Mouse (Mus musculus): ENCODE measurements at regions not wholly inside any gene's neighbourhood (a gene's known extent, or its start where the extent isn't known, plus 50 kb on each side); places are given as distances from the start of the nearest gene placed in this dataset.
A peak's percentile ranks its signal among the peaks of the same experiment; 100 is the strongest.

DNA sequence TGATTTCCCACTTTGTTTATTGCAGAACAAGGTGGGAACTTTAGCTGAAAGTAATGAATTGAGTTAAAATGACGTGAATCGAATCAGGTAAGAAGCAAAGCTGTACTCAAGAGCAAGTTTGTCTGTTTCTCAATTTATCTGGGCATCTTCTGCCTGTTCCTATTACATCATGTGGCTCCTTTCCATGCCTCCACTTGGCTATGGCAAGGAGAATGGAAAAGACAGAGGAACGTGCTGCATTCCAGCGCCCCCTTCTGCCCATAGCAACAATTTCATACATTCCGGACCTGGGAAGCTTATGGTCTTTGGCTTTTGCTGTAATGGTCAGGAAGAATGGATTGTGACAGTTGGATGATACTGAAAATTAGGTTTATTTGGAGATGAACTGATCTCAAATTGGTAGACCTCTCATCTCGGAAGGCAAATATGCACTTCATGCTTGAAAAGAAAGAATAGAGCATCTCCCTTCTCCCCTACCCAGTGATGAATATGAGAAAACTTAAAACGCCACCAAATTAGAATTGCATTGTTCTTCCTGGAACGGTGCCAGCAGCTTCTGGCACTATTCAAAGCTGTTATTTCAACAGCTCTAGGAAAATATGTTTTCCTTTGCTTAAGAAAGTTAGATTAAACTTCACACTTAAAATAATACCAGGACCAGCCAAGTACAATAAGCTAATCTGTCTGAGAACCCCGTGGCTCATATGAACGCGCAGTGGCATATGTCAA is 2639.2 kb upstream of the Gm6569 start:
- Histone ChIP-seq H3K36me3 (no peaks in the 10 kb centered on the region), H3K9me3 (replicated peaks) (no peaks in the 10 kb centered on the region), H3K27me3 (replicated peaks) (no peaks in the 10 kb centered on the region), H3K4me2 (no peak overlapping the region), H3K9ac (no peak overlapping the region), H3K27ac (ENCODE audit: poor library complexity, severe bottlenecking) (no peak overlapping the region), H3K4me3 (no peak overlapping the region), H3K4me1 (replicated peaks) (no peaks in the 10 kb centered on the region)
- WGBS, result 46% methylated on average over 11 of the region's 11 CpGs
- no peak for ATAC-seq (ENCODE audit: insufficient number of reproducible peaks, low FRiP score)

DNA sequence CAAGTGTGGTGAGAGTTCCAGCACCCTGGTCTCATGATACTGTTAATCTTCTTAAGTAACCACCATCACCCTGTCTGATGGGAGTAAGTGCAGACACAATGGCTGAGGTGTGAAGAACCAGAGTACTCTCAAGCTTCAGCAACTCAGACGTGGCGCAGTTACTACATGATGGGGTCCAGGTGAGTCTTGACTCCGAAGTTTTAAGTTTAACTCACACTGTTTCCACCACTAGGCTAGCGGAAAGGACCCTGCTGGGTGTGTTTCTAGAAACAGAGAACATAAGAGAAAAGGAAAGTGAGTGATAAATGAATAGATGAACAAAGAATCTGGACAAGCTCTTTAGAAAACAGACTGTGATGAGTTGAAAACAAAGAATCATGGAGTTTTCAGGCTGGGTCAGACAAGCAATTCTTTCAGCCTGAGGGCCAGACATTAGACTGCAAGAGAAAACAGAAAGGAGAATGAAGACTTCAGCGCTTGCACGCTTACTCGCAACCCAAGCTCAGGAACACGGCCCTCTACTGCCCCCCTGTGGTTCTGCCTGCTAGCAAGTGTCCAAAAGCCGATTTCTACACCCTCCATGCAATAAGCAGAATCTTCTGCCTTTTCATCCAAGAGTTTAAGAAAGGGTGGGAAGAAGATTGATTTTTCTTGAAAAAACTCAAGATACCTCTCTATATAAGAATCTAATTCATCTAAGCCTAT is 2593.6 kb upstream of the Gm6569 start:
- 39% methylated on average over 9 of the region's 9 CpGs for WGBS
- Histone ChIP-seq H3K4me1 (replicated peaks) (0 out of 2 replicates have a peak, but pooled peaks cover 10% of the 10 kb centered on the region), H3K9ac (no peak overlapping the region), H3K36me3 (no peaks in the 10 kb centered on the region), H3K4me2 (0 out of 2 replicates have a peak overlapping the region, but pooled peaks have one; percentile 23), H3K4me3 (no peak overlapping the region), H3K9me3 (replicated peaks) (peaks cover 7% of the 10 kb centered on the region; the same call in 1 of the 2 replicates), H3K27me3 (replicated peaks) (no peaks in the 10 kb centered on the region), H3K27ac (ENCODE audit: poor library complexity, severe bottlenecking) (no peak overlapping the region)
- ATAC-seq (ENCODE audit: insufficient number of reproducible peaks, low FRiP score), result no peak

DNA sequence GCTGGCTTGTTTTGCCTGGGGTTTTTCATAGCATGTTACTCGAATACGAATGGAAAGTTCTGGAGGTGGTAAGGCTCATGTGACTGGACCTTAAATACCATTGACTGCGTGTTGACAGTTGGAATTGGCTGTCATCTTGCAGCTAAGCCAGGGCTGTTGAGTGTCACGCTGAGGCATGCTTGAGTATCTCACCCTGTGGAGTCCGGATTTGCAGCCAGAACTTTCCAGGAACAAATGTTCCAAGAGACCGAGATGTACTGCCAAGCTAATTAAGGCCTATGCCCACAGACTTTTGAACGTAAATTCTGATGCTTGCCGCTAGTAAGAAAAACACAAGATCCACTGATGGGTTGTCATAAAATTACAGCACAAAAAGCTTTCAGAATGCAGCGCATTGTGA is 2590.8 kb upstream of the Gm6569 start:
- H3K27ac ChIP-seq (ENCODE audit: poor library complexity, severe bottlenecking), result peak overlapping the region; percentile 62; the same call in 1 of the 2 replicates
- 39% methylated on average over 9 of the region's 9 CpGs for WGBS
- H3K36me3 ChIP-seq, result no peaks in the 10 kb centered on the region

GRCm38 (mm10) chr15:71275876-71276565 is 2558.3 kb upstream of the Gm6569 start:
- Histone ChIP-seq H3K9ac (no peak overlapping the region), H3K4me1 (replicated peaks) (no peaks in the 10 kb centered on the region), H3K27ac (ENCODE audit: poor library complexity, severe bottlenecking) (no peak overlapping the region), H3K27me3 (replicated peaks) (no peaks in the 10 kb centered on the region), H3K4me3 (no peak overlapping the region), H3K4me2 (no peak overlapping the region), H3K9me3 (replicated peaks) (no peaks in the 10 kb centered on the region), H3K36me3 (no peaks in the 10 kb centered on the region)
- WGBS, result 84% methylated on average over 2 of the region's 2 CpGs
- no peak for ATAC-seq (ENCODE audit: insufficient number of reproducible peaks, low FRiP score)

More for the DNA sequence above, 2590.8 kb upstream of the Gm6569 start:
- 0 out of 2 replicates have a peak, but pooled peaks cover 10% of the 10 kb centered on the region for H3K4me1 ChIP-seq (replicated peaks)
- no peak overlapping the region for H3K4me2 ChIP-seq
- no peak overlapping the region for H3K9ac ChIP-seq
- H3K4me3 ChIP-seq, result no peak overlapping the region
- H3K27me3 ChIP-seq (replicated peaks), result no peaks in the 10 kb centered on the region
- no peaks in the 10 kb centered on the region for H3K9me3 ChIP-seq (replicated peaks)
- ATAC-seq (ENCODE audit: insufficient number of reproducible peaks, low FRiP score), result peak; percentile 68; the same call in 1 of the 2 replicates

GRCm38 (mm10) chr15:71276566-71276912 is 2557.8 kb upstream of the Gm6569 start:
- WGBS, result 69% methylated on average over 2 of the region's 2 CpGs
- H3K27ac ChIP-seq (ENCODE audit: poor library complexity, severe bottlenecking), result no peak overlapping the region
- no peaks in the 10 kb centered on the region for H3K27me3 ChIP-seq (replicated peaks)
- no peaks in the 10 kb centered on the region for H3K36me3 ChIP-seq
- no peak overlapping the region for H3K4me3 ChIP-seq
- H3K4me2 ChIP-seq, result no peak overlapping the region
- H3K9me3 ChIP-seq (replicated peaks), result no peaks in the 10 kb centered on the region
- no peaks in the 10 kb centered on the region for H3K4me1 ChIP-seq (replicated peaks)
- ATAC-seq (ENCODE audit: insufficient number of reproducible peaks, low FRiP score), result no peak
- H3K9ac ChIP-seq, result no peak overlapping the region

DNA sequence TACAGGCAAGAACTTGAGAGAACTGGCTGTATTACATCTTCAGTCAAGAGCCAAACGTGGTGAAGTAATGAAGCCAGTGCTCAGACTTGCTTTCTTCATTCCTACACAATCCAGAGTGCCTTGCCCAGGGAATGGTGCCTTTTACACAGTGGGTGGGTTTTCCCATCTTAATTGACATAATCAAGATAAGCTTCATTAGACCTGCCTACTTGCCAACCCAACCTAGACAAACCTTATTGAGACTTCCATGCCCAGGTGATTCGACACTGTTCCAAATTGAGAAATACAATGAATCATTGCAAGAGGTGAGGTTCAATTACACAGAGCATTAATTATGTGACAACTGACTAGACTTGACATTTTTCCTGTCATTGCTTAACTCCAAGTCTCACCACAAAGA is 2557.0 kb upstream of the Gm6569 start:
- Histone ChIP-seq H3K4me3 (no peak overlapping the region), H3K36me3 (no peaks in the 10 kb centered on the region), H3K9me3 (replicated peaks) (no peaks in the 10 kb centered on the region), H3K4me2 (no peak overlapping the region), H3K4me1 (replicated peaks) (no peaks in the 10 kb centered on the region), H3K9ac (no peak overlapping the region), H3K27me3 (replicated peaks) (no peaks in the 10 kb centered on the region), H3K27ac (ENCODE audit: poor library complexity, severe bottlenecking) (no peak overlapping the region)
- ATAC-seq (ENCODE audit: insufficient number of reproducible peaks, low FRiP score), result no peak
- 74% methylated on average over 2 of the region's 2 CpGs for WGBS

- no peak overlapping the region for H3K4me3 ChIP-seq
- ATAC-seq (ENCODE audit: insufficient number of reproducible peaks, low FRiP score), result no peak
- no peaks in the 10 kb centered on the region for H3K9me3 ChIP-seq (replicated peaks)
- H3K27me3 ChIP-seq (replicated peaks), result no peaks in the 10 kb centered on the region
- WGBS, result 77% methylated on average over 3 of the region's 3 CpGs
- no peak overlapping the region for H3K4me2 ChIP-seq
- H3K4me1 ChIP-seq (replicated peaks), result no peaks in the 10 kb centered on the region
- no peak overlapping the region for H3K9ac ChIP-seq
- H3K27ac ChIP-seq (ENCODE audit: poor library complexity, severe bottlenecking), result no peak overlapping the region
- no peaks in the 10 kb centered on the region for H3K36me3 ChIP-seq
Observed at GRCm38 (mm10) chr15:71283775-71284174, 2550.6 kb upstream of the Gm6569 start.

DNA sequence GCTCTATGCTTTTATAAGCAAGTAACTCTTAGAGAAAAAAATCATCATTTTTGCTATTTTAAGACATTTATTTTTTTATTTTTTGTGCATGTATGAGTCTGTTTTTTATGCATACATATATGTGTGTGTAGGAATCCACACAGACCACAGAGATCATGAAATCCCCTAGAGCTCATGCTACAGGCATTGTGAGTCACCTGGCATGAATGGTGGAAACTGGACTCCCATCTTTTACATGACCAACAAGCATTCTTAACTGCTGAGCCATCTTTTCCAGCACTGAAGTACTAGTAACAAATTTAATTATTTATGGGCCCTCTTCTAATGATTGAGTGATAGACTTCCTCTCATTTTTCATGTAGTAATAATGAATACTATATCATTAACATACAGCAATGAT is 2531.8 kb upstream of the Gm6569 start:
- H3K27me3 ChIP-seq (replicated peaks), result no peaks in the 10 kb centered on the region
- no peak overlapping the region for H3K27ac ChIP-seq (ENCODE audit: poor library complexity, severe bottlenecking)
- H3K9me3 ChIP-seq (replicated peaks), result no peaks in the 10 kb centered on the region
- no peak overlapping the region for H3K4me3 ChIP-seq
- no peak overlapping the region for H3K9ac ChIP-seq
- H3K36me3 ChIP-seq, result no peaks in the 10 kb centered on the region
- no peaks in the 10 kb centered on the region for H3K4me1 ChIP-seq (replicated peaks)
- no peak for ATAC-seq (ENCODE audit: insufficient number of reproducible peaks, low FRiP score)
- no peak overlapping the region for H3K4me2 ChIP-seq

DNA sequence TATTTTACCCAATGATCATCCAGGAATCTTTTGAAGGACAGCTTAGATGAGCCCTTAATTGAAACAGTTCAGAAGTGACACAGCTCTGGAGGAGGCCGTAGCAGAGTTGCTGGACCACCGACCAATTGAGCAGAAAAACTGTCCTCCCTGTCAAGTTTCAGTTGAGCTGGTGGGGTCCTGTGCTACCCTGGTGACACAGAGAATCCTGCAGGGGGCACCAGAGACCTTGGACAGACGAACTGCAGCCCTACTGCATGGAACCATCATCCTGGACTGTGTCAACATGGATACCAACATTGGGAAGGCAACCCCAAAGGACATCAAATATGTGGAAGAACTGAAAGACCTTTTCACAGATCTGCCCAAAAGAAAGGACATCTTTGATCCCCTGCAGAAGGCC is 2524.1 kb upstream of the Gm6569 start:
- no peak overlapping the region for H3K27ac ChIP-seq (ENCODE audit: poor library complexity, severe bottlenecking)
- no peaks in the 10 kb centered on the region for H3K4me1 ChIP-seq (replicated peaks)
- H3K4me2 ChIP-seq, result no peak overlapping the region
- no peaks in the 10 kb centered on the region for H3K36me3 ChIP-seq
- H3K9me3 ChIP-seq (replicated peaks), result no peaks in the 10 kb centered on the region
- no peak overlapping the region for H3K4me3 ChIP-seq
- no peak overlapping the region for H3K9ac ChIP-seq
- H3K27me3 ChIP-seq (replicated peaks), result no peaks in the 10 kb centered on the region
- no peak for ATAC-seq (ENCODE audit: insufficient number of reproducible peaks, low FRiP score)
- 51% methylated on average over 3 of the region's 3 CpGs for whole genome bisulfite sequencing

- 76% methylated on average over 3 of the region's 3 CpGs for WGBS
Observed at GRCm38 (mm10) chr15:71326596-71326995, 2507.8 kb upstream of the Gm6569 start.

GRCm38 (mm10) chr15:71358189-71358790 is 2476.1 kb upstream of the Gm6569 start:
- Histone ChIP-seq H3K27ac (ENCODE audit: poor library complexity, severe bottlenecking) (no peak overlapping the region), H3K9me3 (replicated peaks) (no peaks in the 10 kb centered on the region), H3K4me1 (replicated peaks) (no peaks in the 10 kb centered on the region), H3K4me2 (no peak overlapping the region), H3K36me3 (no peaks in the 10 kb centered on the region), H3K4me3 (no peak overlapping the region), H3K27me3 (replicated peaks) (no peaks in the 10 kb centered on the region), H3K9ac (no peak overlapping the region)
- no peak for ATAC-seq (ENCODE audit: insufficient number of reproducible peaks, low FRiP score)
- 59% methylated on average over 4 of the region's 4 CpGs for WGBS

More at GRCm38 (mm10) chr15:71326596-71326995, 2507.8 kb upstream of the Gm6569 start:
- Histone ChIP-seq H3K27ac (ENCODE audit: poor library complexity, severe bottlenecking) (no peak overlapping the region), H3K36me3 (no peaks in the 10 kb centered on the region), H3K4me1 (replicated peaks) (no peaks in the 10 kb centered on the region), H3K4me2 (no peak overlapping the region), H3K27me3 (replicated peaks) (no peaks in the 10 kb centered on the region), H3K9ac (no peak overlapping the region), H3K4me3 (no peak overlapping the region), H3K9me3 (replicated peaks) (0 out of 2 replicates have a peak, but pooled peaks cover 3% of the 10 kb centered on the region)
- ATAC-seq (ENCODE audit: insufficient number of reproducible peaks, low FRiP score), result no peak
